Mouse (Mus musculus): Measurements from ENCODE around the gene Sp2. TPM values are rescaled to one million over a fixed set of nuclear protein-coding genes. Genes with fewer than 3 reads are reported as not detected.

Gene Sp2
- total RNA-seq, 2 experiments from 2014 or later = 14.5 to 16.6 TPM

DNA sequence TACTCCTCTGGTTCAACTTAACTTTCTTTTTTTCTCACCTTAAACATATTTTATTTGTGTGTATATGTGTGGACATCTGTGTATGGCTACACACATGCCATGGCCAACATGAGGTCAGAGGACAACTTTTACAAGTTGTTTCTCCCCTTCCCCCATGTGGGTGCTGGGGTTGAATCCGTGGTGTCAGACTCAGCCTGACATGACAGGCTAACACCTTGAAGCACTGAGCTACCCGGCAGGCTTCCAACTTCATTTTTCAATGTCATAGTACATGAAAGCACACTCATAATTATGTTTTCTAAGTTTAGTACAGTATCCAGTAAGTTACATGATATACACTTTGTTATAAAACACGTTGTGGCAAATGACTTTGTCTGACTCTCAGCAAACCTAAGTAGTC is 12.4 kb downstream of the Sp2 start:
- no peak for DNase-seq

DNA sequence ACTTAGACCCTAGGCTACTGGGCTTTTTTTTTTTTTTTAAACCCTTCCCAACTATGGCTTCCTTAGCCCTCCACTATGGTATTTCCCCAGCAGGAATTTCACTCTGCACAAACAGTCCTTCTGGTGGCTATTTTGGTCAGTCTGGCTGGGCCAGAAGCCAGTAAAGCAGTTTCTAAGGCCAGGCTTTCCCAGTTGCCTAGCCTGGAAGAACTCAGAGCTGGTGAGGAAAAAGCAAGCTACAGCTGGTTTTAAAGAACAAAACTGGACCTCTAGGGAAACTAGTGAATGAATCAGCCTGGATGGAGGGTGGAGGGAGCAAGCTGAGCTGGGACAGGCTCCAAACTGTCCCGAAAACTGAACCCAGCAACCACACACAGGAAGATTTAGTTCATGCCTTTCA is 13.0 kb downstream of the Sp2 start:
- DNase-seq = peak in 1 of 2 experiments; percentile 63

DNA sequence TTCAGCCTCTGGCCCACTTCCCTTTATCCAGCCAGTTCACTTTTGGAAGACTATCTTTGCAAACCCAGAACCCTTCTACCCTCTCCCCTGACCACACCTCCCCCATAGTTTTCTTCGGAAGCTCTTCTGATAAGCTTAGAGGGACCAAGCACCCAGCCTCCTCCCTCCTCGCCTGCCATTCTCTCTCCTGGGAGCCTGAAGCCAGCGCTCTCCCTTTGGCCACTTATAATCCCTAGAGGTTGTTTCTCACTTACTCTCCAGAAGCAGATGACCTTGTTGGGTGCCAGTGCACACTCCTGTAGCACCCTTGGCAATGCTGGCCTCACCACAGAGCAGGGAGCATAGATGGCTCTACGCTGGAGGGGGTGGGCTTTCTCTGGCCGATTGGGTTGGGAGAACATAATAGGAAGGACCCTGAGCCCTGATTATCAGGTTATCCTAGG is 13.5 kb downstream of the Sp2 start:
- DNase-seq = no peak

DNA sequence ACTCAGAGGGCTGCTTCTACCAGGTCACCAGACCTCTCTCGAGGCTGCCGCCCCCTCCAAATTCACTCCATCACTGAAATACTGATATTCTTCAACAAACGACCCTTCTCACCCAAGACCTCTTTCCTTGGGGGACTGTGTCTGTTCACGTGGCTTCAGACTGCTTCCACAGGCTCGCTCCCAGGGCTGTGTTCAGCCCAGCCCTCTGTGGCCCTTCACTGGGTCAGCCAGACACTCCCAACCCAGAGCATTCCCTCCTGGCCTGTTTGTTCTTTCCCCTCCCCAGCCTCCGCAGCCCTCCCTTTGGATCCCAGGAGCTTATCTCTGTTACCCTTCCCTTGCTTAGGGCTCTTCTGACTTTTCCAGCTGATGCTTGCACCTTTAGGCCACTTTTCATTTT is 14.3 kb downstream of the Sp2 start:
- DNase-seq = no peak

DNA sequence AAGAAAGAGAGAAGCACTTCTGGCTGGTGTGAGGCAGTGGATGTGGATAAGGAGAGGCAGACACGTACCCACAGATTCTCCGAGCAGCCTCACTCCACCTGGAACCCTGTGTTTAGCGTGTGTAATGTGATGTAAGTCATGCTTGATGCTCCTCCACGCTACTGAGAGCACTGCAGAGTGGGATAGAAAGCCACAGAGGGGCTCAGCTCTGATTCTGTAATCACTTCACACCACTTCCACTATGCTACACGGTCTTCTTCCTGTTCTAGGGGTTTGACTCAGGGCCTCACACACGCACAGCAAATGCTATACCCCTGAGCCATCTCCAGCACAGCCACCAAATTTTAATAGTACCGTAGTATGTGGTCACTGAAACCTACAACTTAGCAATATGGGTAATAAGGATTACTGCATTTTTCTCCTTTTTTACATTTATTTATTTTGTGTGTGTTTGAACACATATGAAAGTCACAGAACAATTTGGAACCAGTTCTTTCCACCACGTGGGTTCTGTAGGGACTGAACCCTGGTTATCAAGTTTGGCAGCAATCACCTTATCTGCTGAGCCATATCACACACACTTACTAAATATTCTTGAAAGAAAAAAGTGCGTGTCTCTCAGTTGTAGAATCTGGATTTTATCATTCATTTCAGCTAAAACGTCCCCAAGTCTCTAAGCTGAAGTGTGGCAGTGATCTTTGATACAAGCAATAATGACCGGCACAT is 15.1 kb downstream of the Sp2 start:
- DNase-seq = no peak

DNA sequence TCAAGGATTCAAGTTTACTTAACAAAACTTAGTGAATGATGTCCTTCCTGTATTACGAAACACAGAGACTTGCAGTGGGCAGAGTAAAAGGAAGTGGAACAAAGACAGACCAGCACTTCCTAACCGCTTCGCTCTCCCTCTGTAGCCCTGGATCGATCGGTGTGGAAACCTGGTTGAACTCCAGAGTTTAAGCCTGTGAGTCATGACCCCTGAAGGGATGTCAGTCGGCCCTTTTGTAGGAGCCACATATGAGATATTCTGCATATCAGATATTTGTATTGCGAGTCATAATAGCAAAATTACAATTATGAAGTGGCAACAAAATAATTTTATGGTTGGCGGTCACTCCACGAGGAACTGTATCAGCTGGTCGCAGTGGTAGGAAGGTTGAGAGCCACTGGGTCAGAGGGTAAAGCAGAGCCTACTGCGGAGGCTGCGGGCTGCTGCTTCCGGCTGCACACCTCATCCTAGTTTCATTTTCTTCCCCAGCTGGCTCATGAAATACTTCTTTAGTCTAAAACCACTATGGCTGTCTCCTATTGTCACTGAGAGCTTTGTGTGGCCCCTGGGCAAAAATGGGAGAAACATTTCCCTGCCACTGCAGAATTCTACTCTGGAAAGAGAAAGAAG is 15.7 kb downstream of the Sp2 start:
- DNase-seq = peak in 1 of 2 experiments; percentile 48

DNA sequence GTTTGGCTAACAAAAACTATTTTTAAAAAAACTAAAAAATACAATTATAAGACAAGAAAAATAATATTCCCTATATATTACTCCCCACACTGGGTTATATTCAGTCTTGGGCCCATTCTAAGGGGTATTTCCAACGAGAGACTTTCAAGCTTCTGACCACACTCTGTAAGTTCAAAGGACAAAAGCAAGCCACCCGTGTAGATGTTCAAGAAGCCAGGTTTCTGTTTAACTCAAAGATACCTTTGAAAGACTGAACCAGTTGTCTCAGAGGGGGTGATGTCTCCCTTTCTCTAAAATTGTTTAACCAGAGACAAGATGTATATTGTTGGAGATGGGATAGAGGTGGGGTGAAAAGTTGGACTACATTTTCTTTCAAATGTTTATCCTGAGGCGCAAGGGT is 16.6 kb downstream of the Sp2 start:
- DNase-seq = no peak

DNA sequence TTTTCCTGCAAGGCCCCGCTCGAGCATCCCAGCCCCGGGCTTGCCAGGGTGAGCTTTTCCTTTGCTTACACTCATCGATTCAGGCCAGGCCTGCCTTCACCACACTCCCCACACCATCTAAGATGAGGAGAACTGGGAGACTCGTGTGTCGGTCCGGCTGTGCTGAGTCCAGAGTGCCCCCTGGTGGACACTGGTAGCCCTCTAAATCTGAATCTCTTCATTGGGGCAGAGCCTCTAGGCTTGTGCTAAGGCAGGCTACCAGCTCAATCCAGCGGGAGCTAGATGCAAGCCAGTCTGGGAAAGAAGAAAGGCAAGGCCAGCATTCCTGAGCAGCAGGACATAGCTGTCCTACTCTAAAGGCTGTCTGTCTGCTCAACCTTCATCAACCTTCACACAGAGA is 19.2 kb downstream of the Sp2 start:
- DNase-seq = peak; percentile 91 to 94

DNA sequence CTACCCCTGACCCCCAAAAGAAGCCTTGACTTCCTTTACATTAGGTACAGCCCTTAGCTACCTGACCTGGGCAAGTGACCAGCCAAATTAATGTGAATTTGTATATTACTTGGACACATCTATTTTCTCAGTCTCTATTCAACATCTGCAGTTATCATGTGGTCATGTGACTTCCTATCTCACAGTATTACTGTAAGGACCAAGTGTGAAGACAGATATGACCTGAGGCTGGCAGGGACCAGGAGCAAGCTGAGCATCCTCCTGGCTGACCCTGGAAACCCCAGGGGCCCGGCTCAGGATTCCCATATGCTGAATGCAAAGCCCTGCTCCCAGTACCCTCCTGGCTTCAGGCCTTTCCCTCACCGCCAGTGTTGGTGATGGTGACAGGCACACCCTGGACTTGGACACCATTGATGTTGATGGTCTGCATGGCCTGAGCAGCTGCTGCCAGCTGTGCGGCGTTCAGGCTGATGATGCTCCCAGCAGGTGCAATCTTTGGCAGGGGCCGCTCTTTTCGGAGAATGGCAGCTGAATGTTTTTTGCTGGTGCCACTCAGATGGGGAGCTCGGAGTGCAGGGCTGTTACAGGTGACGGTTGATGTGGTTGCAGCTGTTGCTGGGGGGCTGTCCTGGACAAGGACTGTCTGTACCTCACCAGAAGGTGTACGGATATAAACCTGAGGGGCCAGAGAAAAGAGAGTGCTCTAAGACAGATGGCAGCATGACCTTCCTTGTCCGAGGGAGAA is 25.5 kb downstream of the Sp2 start:
- DNase-seq = no peak

DNA sequence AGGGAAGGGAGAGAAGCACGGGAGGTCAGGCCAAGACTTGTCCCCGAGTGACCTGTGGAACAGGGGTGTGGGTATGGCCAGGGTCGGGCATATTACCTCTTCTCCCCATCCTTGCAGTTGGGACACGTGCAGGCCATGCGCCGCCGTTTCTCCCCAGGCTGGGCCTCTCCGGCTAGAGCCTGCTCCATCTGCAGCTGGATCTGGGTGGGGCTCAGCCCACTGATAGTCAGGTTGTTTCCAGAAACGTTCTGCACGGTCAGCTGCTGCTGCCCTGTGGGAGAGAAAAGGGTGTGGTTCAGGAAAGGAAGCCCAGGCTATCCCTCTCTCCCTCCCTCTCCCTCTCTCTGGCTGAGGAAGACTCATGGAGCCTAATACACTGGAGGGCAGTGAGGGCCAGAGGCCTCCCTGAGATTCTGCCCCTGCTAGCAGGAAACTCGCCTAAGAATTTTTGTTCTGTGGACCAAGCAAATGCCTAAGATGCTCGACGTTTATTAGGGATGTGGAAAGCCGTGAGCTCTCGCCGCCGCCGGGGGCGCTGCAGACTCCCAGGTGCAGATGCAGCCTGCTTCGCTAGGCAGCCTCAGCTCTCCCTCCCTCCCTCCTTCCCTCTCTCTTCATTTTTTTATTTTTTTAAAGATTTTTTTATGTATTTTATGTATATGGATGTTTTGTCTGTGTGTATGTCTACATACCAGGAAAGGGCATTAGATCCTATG is 26.6 kb downstream of the Sp2 start:
- DNase-seq = no peak

DNA sequence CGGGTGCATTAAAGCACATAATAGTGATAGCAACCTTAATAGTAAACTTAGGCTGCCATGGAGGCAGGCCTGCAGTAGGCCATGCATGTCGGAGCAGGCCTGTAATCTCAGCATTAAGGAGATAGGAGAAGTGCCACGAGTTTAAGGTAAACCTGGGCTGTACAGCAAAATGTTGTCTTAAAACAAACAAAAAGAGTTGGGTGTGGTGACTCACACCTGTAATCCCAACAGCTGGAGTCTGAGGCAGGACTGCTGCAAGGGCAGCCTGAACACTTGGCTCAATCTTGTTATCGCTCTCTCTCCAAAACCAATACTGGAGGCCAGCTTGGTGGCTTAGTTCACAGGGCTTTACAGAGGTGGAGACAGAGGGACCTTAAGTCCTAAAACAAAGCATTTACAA is 27.7 kb downstream of the Sp2 start:
- DNase-seq = no peak

DNA sequence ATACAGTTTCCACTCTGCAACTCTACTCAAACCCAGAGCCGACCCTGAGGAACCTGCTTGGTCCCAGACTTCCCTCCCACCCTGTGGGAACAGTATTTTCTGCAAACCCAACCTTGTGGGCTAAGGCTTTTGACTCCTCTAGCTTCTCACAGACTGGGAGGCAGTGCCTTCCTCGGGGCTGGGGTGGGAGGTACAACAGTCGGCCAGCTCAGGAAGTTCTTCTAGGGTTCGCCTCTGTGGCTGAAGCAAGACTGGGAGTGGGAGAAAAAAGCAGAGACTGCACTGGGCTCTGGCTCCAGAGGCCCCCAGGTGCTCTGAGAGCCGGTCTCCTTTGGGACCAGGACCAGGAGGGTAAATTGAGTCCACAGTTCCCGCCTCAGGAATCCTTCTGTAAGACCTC is 29.9 kb downstream of the Sp2 start:
- DNase-seq = no peak

DNA sequence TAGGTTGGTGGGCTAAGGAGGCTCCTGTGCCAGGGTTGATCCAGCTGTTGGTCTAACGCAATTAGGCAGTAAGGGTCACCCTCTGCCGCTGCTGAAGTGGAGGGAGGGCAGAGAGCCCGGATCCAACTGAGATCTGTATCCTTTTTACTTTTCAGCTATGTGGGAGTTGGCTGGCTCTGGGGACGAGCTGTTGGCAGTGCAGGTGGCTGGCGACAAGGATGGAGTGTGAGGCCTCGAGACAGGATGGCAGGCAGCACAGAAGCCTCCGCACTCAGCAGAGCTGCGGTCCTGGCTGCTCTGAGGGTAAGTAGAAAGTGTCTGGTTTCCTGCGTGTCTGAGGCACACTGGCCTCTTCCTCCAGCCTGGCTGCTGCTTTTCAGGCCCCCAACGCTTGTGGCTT is 30.3 kb downstream of the Sp2 start:
- no peak for DNase-seq

DNA sequence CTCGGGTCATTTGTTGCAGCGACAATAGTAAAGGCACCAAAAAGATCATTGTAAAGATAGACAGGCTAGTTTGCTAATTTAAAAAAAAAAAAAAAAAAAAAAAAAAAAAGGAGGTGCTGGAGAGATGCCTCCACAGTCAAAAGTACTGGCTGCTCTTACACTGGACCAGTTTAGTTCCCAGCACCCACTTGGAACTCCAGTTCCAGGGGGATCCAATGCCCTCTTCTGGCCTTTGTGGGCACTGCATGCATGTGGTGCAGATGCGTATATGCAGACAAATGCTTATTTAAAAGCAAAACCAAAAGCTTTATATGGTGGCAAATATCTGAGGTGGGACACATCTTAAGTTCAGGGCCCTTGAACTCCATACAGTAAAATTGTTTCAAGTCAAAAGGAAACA is 32.0 kb downstream of the Sp2 start:
- no peak for DNase-seq

DNA sequence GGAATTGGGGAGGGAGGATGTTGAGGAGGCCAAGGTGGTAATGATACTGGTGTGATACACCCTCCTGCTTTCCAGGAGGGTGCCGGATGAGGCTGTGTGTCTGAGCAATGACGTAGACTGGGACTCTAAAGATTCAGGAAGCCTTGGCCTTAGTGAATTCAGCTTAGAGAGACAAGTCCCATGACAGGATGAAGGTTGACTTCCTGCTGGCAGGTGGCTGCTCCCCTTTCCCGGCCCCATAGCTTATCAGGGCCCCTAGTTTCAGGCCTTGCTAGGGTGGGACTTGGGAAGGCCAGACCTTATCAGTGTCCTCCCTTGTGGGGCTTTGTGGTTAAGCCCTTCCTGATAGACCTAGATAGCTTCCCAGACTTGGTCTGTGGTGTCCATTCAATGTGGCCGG is 34.9 kb downstream of the Sp2 start:
- no peak for DNase-seq

DNA sequence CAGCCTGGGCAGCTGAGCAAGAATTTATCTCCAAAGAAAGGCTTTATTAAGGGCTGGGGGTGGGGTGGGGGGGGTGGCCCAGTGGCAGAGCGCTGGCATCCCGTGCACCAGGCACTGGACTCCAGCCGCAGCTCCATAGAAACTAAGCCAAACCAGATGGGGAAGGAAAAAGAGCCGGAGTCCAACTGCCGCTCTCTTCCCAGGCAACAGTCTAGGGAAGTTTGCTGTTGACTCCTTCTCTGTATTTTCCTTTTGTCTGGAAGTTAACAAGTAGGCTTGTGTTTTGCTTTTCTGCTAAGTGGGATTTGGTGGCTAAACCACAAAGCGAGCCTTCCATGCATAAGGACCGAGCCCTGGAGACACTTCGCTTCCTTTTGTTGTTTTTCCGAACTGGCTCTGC is 36.3 kb downstream of the Sp2 start:
- no peak for DNase-seq

DNA sequence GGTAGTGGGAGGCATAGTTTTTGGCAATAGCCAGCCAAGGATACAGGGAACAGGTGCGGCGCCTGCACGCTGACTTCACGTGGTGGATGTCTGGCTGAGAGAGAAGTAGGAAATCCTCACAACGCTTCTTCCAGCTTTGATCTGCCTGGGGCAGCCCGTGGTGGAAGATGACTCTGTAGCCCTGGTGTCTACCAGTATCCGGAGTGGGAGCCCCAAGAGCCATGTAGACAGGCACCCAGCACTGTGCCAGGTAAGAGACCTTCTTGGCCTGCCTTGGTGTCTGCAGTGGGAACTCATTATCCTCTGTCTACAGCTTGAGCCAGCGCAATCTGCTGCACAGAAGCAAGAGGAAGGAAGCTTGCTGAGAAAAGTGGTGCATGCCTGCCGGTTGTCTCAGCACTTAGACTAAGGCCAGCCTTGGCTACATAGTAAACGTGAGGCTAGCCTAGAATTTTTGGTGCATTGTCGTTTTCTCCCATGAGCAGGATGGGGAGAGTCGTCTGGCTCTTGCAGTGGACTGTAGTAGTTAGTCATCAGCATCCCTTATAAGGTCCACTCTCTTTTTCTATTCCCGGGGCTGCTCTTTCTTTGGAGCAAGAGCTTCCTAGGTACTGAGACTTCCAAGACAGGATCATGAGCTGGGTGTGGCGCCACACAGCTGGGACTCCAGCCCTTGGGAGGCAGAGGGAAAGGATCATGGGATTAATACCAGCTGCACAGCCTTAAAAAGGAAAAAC is 37.7 kb downstream of the Sp2 start:
- no peak for DNase-seq

DNA sequence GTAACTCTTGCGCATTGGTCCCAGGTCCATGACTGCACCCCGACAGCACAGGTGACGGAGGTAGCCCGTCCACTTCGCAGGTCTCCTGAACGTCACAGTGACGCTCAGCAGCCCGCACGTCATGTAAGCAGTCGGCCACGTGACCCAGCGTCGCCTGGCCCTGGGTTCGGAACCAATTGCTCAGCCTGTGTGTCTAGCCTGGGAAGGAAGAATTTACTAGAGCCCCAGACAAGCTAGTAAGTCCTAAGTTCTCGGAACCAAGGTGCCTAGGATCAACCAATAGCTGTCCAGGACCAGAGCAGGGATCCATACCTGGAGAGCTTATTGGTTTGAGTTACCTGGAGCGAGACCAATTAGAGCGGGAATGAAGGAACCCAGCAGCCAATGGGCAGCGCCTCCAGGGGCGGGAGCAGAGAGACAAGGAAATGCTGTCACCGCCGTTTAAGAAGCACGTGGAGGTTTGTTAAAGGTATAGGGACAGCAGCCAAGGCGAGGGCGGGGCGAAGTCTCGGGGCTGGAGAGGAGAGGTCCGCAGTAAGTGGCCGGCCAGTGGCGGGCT is 38.9 kb downstream of the Sp2 start, which contains the start of gene Pnpo:
TSS of gene Pnpo (minus strand) at position 241 of the 559 bp plus-strand sequence.
- peak; percentile 94 for DNase-seq

DNA sequence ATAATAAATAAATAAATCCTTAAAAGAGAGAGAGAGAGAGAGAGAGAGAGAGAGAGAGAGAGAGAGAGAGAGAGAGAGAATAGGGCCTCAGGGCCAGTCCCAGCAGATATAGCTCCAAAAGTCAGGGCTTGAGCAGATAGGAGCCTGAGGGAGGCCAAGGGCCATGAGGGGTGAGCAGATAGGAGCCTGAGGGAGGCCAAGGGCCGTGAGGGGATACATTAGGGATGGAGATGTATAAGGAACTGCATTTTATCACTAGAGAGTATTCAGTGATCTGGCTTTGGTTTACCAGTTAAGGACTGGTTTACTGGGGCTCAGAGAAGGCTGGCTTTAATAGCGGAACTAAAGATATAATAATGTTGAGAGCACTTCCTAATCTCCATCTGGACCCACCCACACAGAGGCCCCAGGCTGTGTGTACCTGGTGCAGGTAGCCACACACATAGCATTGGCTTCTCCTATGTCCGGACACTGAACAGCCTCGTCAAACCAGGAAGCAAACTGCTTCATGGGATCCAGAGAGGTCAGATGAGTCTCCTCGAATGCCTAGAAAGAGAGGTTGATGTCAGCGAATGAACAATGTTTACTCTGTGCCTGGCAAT is 40.7 kb downstream of the Sp2 start:
- DNase-seq = no peak

DNA sequence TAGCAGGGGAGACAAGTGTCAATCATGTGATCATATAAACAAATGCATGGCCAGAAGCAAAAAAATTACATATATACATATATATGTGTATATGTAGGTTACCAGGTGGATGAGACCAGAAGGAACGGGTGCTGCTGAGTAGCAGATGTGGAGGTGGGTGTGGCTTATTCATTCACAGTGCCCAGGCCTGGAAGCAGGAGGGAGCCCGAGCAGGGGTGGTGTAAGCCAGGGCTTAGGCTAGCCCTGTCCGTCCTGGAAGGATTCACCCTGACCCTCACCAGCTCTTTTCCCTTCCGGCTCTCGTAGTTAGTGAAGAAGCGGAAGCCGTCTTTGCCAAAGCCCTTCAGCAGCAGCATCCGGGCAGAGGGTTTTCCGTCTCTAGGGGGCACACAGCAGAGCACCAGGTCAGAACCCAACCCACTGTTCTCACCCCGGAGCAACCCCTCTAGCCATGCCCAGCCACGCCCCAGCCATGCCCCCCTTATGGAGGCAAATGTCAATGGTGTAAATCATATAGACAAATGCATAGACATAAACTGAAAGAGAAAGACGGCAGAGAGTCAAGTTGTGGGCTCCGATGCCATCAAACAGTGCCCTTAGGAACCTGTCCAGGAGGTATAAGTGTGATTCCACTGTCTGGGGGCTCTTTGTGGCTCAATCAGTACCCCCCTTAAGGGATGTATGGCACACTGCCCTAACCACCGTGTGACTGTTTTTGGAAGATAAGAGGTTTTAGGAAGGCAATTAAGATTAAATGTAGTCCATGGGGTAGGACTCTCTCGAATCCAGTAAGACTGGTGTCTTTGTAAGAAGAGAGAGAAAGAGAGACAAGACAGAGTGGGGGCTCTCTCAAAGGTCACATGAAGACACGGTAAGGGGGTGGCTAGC is 41.9 kb downstream of the Sp2 start:
- no peak for DNase-seq

All from adrenal gland, postnatal 36 days (tissue).